Comparison of ENCODE assay signal across 20 mouse cellular contexts in the genomic region with DNA sequence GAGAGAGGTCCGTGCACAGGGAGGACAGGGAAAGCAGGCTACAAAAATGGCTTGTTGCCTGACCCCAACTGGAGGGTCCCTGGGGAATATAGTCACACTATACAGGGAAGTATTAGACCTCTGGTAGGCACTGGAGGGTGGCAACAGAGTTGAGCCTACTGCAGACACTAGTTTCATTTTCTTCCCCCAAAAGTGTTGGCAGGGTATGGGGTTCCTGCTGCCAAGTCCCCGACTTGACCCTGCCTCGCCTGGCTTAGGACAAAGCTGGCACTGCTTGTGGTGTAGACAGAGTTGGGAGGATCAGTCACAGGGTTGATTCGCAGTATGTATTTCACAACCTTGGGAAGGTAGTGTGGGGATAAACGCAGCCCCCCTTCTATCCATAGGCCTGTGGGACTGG.
A peak's percentile ranks its signal among the peaks of the same experiment; 100 is the strongest.
DNase-seq lines count a peak whose midpoint lies in the region; ATAC-seq lines count a peak whose summit lies in the region.
"Had no signal": no experiment of that assay in that cellular context is flagged by ENCODE, and none has a peak within 500 bp of the region (broad histone marks: within the 10 kb centered on the region; RNA-seq: fewer than 3 reads in every experiment).

No protein-coding gene starts in this region.

- no peak overlapping the region for H3K4me3 ChIP-seq in limb, embryonic 15.5 days
- H3K4me3 ChIP-seq in limb, embryonic 10.5 days = no peak overlapping the region
- H3K4me3 ChIP-seq in forebrain, embryonic 16.5 days (replicated peaks; ENCODE audit: low read length) = no peak overlapping the region
- H3K4me3 ChIP-seq: embryonic facial prominence, embryonic 12.5 days; forebrain, embryonic 15.5 days; heart, adult 2 months; heart, embryonic 15.5 days; hindbrain, embryonic 13.5 days had no signal

- peak; percentile 50; the same call in 1 of the 2 replicates for ATAC-seq in limb, embryonic 15.5 days (ENCODE audit: insufficient number of reproducible peaks, low FRiP score, low TSS enrichment, low read depth)
- no peak for ATAC-seq in forebrain, embryonic 16.5 days
- ATAC-seq: CD4-positive, CD25-positive, alpha-beta regulatory T cell, adult 4 months; forebrain, embryonic 15.5 days; hindbrain, postnatal 0 days had no signal

- H3K4me2 ChIP-seq in limb, embryonic 15.5 days = no peak overlapping the region
- H3K4me2 ChIP-seq in forebrain, embryonic 16.5 days (ENCODE audit: low read length) = no peak overlapping the region
- H3K4me2 ChIP-seq: embryonic facial prominence, embryonic 12.5 days; forebrain, embryonic 15.5 days; heart, embryonic 11.5 days; heart, embryonic 15.5 days; hindbrain, embryonic 13.5 days had no signal

- H3K4me1 ChIP-seq in limb, embryonic 15.5 days = no peaks in the 10 kb centered on the region
- H3K4me1 ChIP-seq in limb, embryonic 10.5 days = no peaks in the 10 kb centered on the region
- H3K4me1 ChIP-seq in forebrain, embryonic 16.5 days (replicated peaks; ENCODE audit: control insufficient read depth, insufficient read depth, low read length) = no peaks in the 10 kb centered on the region
- H3K4me1 ChIP-seq: embryonic facial prominence, embryonic 12.5 days; forebrain, embryonic 15.5 days; heart, embryonic 15.5 days had no signal

- WGBS in limb, embryonic 15.5 days = 83% methylated on average over 5 of the region's 5 CpGs
- 86% methylated on average over 5 of the region's 5 CpGs for WGBS in limb, embryonic 10.5 days
- 78% methylated on average over 5 of the region's 5 CpGs for WGBS in forebrain, embryonic 16.5 days

- no peaks in the 10 kb centered on the region for H3K36me3 ChIP-seq in limb, embryonic 15.5 days
- H3K36me3 ChIP-seq in limb, embryonic 10.5 days = no peaks in the 10 kb centered on the region
- no peaks in the 10 kb centered on the region for H3K36me3 ChIP-seq in forebrain, embryonic 16.5 days (ENCODE audit: control insufficient read depth, insufficient read depth)
- H3K36me3 ChIP-seq: embryonic facial prominence, embryonic 12.5 days; forebrain, embryonic 15.5 days; G1E; heart, embryonic 15.5 days; hindbrain, embryonic 13.5 days had no signal

- no peak overlapping the region for H3K27ac ChIP-seq in limb, embryonic 15.5 days
- no peak overlapping the region for H3K27ac ChIP-seq in limb, embryonic 10.5 days
- H3K27ac ChIP-seq in forebrain, embryonic 16.5 days (ENCODE audit: low read length) = no peak overlapping the region
- H3K27ac ChIP-seq: embryonic facial prominence, embryonic 12.5 days; forebrain, embryonic 15.5 days; heart, adult 2 months; heart, embryonic 15.5 days; hindbrain, embryonic 13.5 days; hindbrain, postnatal 0 days had no signal

- peak; percentile 15 for DNase-seq in adrenal gland, adult 2 months
- no peak for DNase-seq in adrenal gland, postnatal 25 days
- peak; percentile 45 to 61 for DNase-seq in cerebellum, postnatal 10 days
- DNase-seq in cerebellum, adult 8-10 months = no peak
- DNase-seq in limb, embryonic 10.5 days (ENCODE audit: low spot score) = no peak
- DNase-seq: B cell, adult 2 months; cerebellum, adult 9-10 months; gastrocnemius, postnatal 10 days; kidney, adult 11 months had no signal

- H3K27me3 ChIP-seq in limb, embryonic 15.5 days = no peaks in the 10 kb centered on the region
- no peaks in the 10 kb centered on the region for H3K27me3 ChIP-seq in limb, embryonic 10.5 days (ENCODE audit: low read depth, poor library complexity, severe bottlenecking)
- no peaks in the 10 kb centered on the region for H3K27me3 ChIP-seq in forebrain, embryonic 16.5 days (replicated peaks; ENCODE audit: control insufficient read depth, insufficient read depth, low read length)
- H3K27me3 ChIP-seq: embryonic facial prominence, embryonic 12.5 days; forebrain, embryonic 15.5 days; heart, embryonic 15.5 days; hindbrain, embryonic 13.5 days had no signal

- no peaks in the 10 kb centered on the region for H3K9me3 ChIP-seq in limb, embryonic 15.5 days
- H3K9me3 ChIP-seq in limb, embryonic 10.5 days (replicated peaks) = no peaks in the 10 kb centered on the region
- no peaks in the 10 kb centered on the region for H3K9me3 ChIP-seq in forebrain, embryonic 16.5 days (ENCODE audit: control insufficient read depth, low read length)
- H3K9me3 ChIP-seq: embryonic facial prominence, embryonic 12.5 days; forebrain, embryonic 15.5 days; heart, embryonic 15.5 days; hindbrain, embryonic 13.5 days had no signal

- H3K9ac ChIP-seq in limb, embryonic 15.5 days = no peak overlapping the region
- no peak overlapping the region for H3K9ac ChIP-seq in forebrain, embryonic 16.5 days (replicated peaks; ENCODE audit: low read depth, low read length)
- H3K9ac ChIP-seq: embryonic facial prominence, embryonic 12.5 days; forebrain, embryonic 15.5 days; heart, embryonic 15.5 days; hindbrain, embryonic 13.5 days had no signal

Comparison
In these comparisons a context has a peak if more than half of its experiments do, and no peak if none do; other contexts are left out.
1. DNase-seq: peak in adrenal gland, adult 2 months (single experiment) and cerebellum, postnatal 10 days (2 of 2); none in adrenal gland, postnatal 25 days (single experiment), cerebellum, adult 8-10 months (single experiment) and limb, embryonic 10.5 days (single experiment).